In the genomic region with DNA sequence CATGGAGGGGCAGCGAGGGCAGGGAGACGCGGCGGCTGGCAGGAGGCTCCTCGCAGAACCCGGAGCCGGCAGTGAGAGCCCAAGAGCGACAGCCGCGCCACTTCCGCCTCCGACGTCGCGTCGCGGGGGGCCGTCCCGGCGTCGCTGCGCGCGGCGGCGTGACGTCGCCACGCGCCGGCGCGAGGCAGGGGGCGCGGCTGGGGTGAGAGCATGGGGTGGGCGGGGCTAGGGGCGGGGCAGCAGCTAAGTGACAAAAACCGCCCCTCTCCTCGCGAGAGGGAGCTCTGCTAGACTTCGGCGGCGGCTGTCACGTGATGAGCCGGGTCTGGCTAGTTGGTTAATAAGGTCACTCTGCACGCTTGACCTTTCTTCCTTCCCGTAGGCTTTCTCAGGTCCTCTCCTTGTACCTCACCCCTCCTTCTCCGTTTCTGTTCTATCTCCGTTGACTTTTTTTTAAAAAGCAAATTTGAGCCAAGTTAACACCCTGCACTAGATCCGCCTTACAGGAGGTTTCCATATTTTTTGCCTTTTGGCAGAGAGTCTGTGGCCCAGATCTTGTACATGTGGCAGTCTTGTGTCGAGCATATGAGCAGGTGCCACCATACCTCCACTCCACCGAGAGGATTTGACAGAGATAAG, we compare ENCODE assay signal across 1 mouse cellular context.
TF ChIP-seq lines count a peak whose summit lies in the region.

A gene (minus strand): TSS at position 130 of the 639 bp plus-strand sequence.

TF ChIP-seq in CH12.LX, 34 proteins besides CTCF, POLR2A, EP300 and RAD21 (continued from another document):
- no peak for TF ChIP-seq RCOR1 (conservative IDR thresholded peaks at IDR 0.05; ENCODE audit: low read depth, low read length)
- TF ChIP-seq MYC (IDR thresholded peaks at IDR 0.05; ENCODE audit: low read depth, low read length): no peak; the same call in 1 of the 2 replicates
- no peak for TF ChIP-seq ZKSCAN1 (IDR thresholded peaks at IDR 0.05; ENCODE audit: borderline replicate concordance, low read depth, low read length)
- TF ChIP-seq ELF1 (IDR thresholded peaks at IDR 0.05; ENCODE audit: low read depth, low read length): peak; percentile 91
- TF ChIP-seq JUN (IDR thresholded peaks at IDR 0.05; ENCODE audit: insufficient read depth, low read depth, low read length): no peak
- peak; percentile 34 for TF ChIP-seq ETS1 (conservative IDR thresholded peaks at IDR 0.05; ENCODE audit: low read depth, low read length)
- peak; percentile 43; the same call in 1 of the 2 replicates for TF ChIP-seq POLR2AphosphoS2 (IDR thresholded peaks at IDR 0.05; ENCODE audit: low read depth, low read length)
- peak; percentile 94 for TF ChIP-seq MAX (IDR thresholded peaks at IDR 0.05; ENCODE audit: low read length)
- TF ChIP-seq USF2 (conservative IDR thresholded peaks at IDR 0.05; ENCODE audit: low read depth, low read length): peak; percentile 93
- peak; percentile 98 for TF ChIP-seq CHD2 (IDR thresholded peaks at IDR 0.05; ENCODE audit: low read length)
- TF ChIP-seq TCF12 (IDR thresholded peaks at IDR 0.05; ENCODE audit: low read depth, low read length): peak; percentile 44; the same call in 1 of the 2 replicates
- 0 out of 2 replicates have a peak, but pooled peaks have one; percentile 30 for TF ChIP-seq CHD1 (IDR thresholded peaks at IDR 0.05; ENCODE audit: low read depth, low read length)
- TF ChIP-seq NELFE (IDR thresholded peaks at IDR 0.05; ENCODE audit: low read depth, low read length): peak; percentile 69; the same call in 1 of the 2 replicates
- TF ChIP-seq MAZ (IDR thresholded peaks at IDR 0.05; ENCODE audit: low read depth, low read length): peak; percentile 74
- TF ChIP-seq PAX5 (IDR thresholded peaks at IDR 0.05; ENCODE audit: low read length): no peak
- peak; percentile 64 for TF ChIP-seq HCFC1 (IDR thresholded peaks at IDR 0.05; ENCODE audit: low read depth, low read length)
- TF ChIP-seq UBTF (IDR thresholded peaks at IDR 0.05; ENCODE audit: low read depth, low read length): no peak
- TF ChIP-seq SMC3 (IDR thresholded peaks at IDR 0.05; ENCODE audit: low read depth, low read length): no peak
- TF ChIP-seq NRF1 (IDR thresholded peaks at IDR 0.05; ENCODE audit: low read depth, low read length): peak; percentile 78
- TF ChIP-seq USF1 (IDR thresholded peaks at IDR 0.05; ENCODE audit: low read depth, low read length): peak; percentile 94
- 0 out of 2 replicates have a peak, but pooled peaks have one; percentile 29 for TF ChIP-seq IRF4 (IDR thresholded peaks at IDR 0.05; ENCODE audit: low read depth, low read length)
- TF ChIP-seq MEF2A (IDR thresholded peaks at IDR 0.05; ENCODE audit: borderline replicate concordance, low read depth, low read length): peak; percentile 61; the same call in 1 of the 2 replicates
- TF ChIP-seq BHLHE40 (IDR thresholded peaks at IDR 0.05; ENCODE audit: low read depth, low read length): peak; percentile 97
- TF ChIP-seq E2F4 (IDR thresholded peaks at IDR 0.05; ENCODE audit: insufficient replicate concordance, low read depth, low read length): no peak
- 0 out of 2 replicates have a peak, but pooled peaks have one; percentile 30 for TF ChIP-seq KAT2A (IDR thresholded peaks at IDR 0.05; ENCODE audit: insufficient replicate concordance, low read length)
- TF ChIP-seq ZMIZ1 (IDR thresholded peaks at IDR 0.05; ENCODE audit: low read depth, low read length): no peak; the same call in 1 of the 2 replicates
- peak; percentile 74; the same call in 1 of the 2 replicates for TF ChIP-seq MXI1 (IDR thresholded peaks at IDR 0.05; ENCODE audit: low read depth, low read length)
TF ChIP-seq in CH12.LX: peak in this region for 22.
